In the genomic region with DNA sequence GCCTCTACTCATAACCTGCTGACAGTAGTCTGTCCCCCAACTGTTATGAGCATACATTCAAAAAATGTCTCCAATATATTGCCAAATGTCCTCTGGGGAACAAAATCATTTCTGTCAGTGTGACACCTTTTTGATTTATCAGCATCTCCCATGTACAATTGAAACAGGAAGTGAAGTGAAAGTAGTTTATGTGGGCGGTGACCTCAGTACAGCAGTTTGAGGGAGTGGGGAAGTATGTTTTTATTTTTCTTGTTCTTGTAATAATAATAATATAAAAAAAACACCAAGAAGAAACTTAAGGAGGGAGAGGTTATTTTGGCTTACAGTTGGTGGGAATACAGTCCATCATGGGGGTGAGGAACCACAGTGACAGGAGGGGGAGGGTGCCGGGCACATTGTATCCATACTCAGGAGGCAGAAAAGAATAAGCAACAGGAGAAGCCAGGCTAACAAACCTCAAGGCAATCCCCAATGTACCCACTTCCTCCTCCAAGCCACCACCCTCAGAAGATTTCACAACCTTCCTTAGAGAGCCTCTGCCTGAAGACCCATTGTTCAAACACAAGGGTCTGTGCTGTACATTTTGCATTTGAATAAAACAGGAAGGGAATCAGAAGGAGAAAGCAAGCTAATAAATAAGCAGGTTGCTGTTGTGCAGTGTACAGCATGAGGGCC, we compare ENCODE assay signal across 13 mouse cellular contexts.
DNase-seq lines count a peak whose midpoint lies in the region.
"Had no signal": no experiment of that assay in that cellular context is flagged by ENCODE, and none has a peak within 500 bp of the region (broad histone marks: within the 10 kb centered on the region; RNA-seq: fewer than 3 reads in every experiment).

No protein-coding gene starts in this region.

- peak; percentile 91 for DNase-seq in heart, adult 11 months
- DNase-seq in heart, postnatal 25 days (ENCODE audit: low spot score), result no peak
- peak; percentile 10 for DNase-seq in thymus, postnatal 0 days (ENCODE audit: low spot score)
- no peak for DNase-seq in thymus, postnatal 10 days (ENCODE audit: low spot score in 2 of 2)
- DNase-seq in induced T-regulatory cell, adult 2 months (ENCODE audit: low read depth), result peak; percentile 58
- DNase-seq in splenic B cell, adult 2 months (ENCODE audit: low read depth, low spot score), result peak; percentile 60
- no peak for DNase-seq in adrenal gland, adult (ENCODE audit: inconsistent age in 2 of 2, low spot score in 1 of 2)
- DNase-seq in cerebellum, adult 9-11 months, result no peak
- DNase-seq: adrenal gland, postnatal 14 days; forebrain, postnatal 0 days; lung, embryonic 14.5 days; midbrain, embryonic 14.5 days had no signal

- H3K36me3 ChIP-seq in splenic B cell, adult 2 months (ENCODE audit: control insufficient read depth, insufficient read depth, low read length, poor library complexity, severe bottlenecking), result no peaks in the 10 kb centered on the region
- H3K36me3 ChIP-seq: neural tube, embryonic 15.5 days had no signal

- intact Hi-C loops in heart, postnatal 25 days (cut with DNase I), result loop anchor here (5.0 kb wide), 1 partner anchor 212 kb away; no protein-coding TSS in a partner anchor

- no peaks in the 10 kb centered on the region for H3K27me3 ChIP-seq in splenic B cell, adult 2 months (ENCODE audit: control insufficient read depth, insufficient read depth, low read length, poor library complexity, severe bottlenecking)
- H3K27me3 ChIP-seq: neural tube, embryonic 15.5 days had no signal

Comparison
In these comparisons a context has a peak if more than half of its experiments do, and no peak if none do; other contexts are left out.
1. DNase-seq: peak in heart, adult 11 months (single experiment), thymus, postnatal 0 days (single experiment), induced T-regulatory cell, adult 2 months (single experiment) and splenic B cell, adult 2 months (single experiment); none in heart, postnatal 25 days (single experiment), thymus, postnatal 10 days (0 of 2), adrenal gland, adult (0 of 2) and cerebellum, adult 9-11 months (single experiment).